In genomic region chr1:82725026-82725874, GRCm38 (mm10) we compare ENCODE assay signal across 8 mouse cellular contexts. TPM values are rescaled to one million over a fixed set of nuclear protein-coding genes. Genes with fewer than 3 reads are reported as not detected.
DNase-seq lines count a peak whose midpoint lies in the region; ATAC-seq and TF ChIP-seq lines count a peak whose summit lies in the region.

No protein-coding gene starts in this region.

- no peak for TF ChIP-seq CTCF in heart, postnatal 0 days (IDR thresholded peaks at IDR 0.05; ENCODE audit: low read depth)
- no peak for TF ChIP-seq CTCF in bone marrow, adult 2 months (IDR thresholded peaks at IDR 0.05; ENCODE audit: control insufficient read depth, insufficient read depth, low read length)
- TF ChIP-seq CTCF in liver, embryonic 14.5 days (IDR thresholded peaks at IDR 0.05; ENCODE audit: low read depth), result no peak

- H3K9ac ChIP-seq in heart, postnatal 0 days (replicated peaks; ENCODE audit: low read depth, low read length), result peak overlapping the region; percentile 85
- peak overlapping the region; percentile 92 for H3K9ac ChIP-seq in liver, embryonic 14.5 days (replicated peaks)
- H3K9ac ChIP-seq in stomach, embryonic 16.5 days (ENCODE audit: low read length), result peak overlapping the region; percentile 98

- peaks cover 31% of the 10 kb centered on the region for H3K36me3 ChIP-seq in heart, postnatal 0 days (replicated peaks; ENCODE audit: control insufficient read depth, insufficient read depth, low read length)
- H3K36me3 ChIP-seq in liver, embryonic 14.5 days (replicated peaks; ENCODE audit: control insufficient read depth, insufficient read depth, low read depth), result peaks cover 25% of the 10 kb centered on the region
- H3K36me3 ChIP-seq in stomach, embryonic 16.5 days (ENCODE audit: control insufficient read depth, insufficient read depth, low read length), result no peaks in the 10 kb centered on the region

- DNase-seq in heart, postnatal 0 days (ENCODE audit: low spot score), result peak; percentile 67
- DNase-seq in heart, adult 18-20 months, result no peak
- DNase-seq in gonadal fat pad, adult 2 months (ENCODE audit: low read depth), result peak; percentile 36
- peak in 2 of 3 experiments; percentile 71 to 74 for DNase-seq in liver, embryonic 14.5 days (ENCODE audit: low read depth in 3 of 3, low spot score in 3 of 3)
- no peak for DNase-seq in ovary, postnatal 10 days (ENCODE audit: low spot score)

- peak; percentile 42; the same call in 1 of the 2 replicates for TF ChIP-seq EP300 in heart, postnatal 0 days (IDR thresholded peaks at IDR 0.05; ENCODE audit: low read depth)
- no peak for TF ChIP-seq EP300 in liver, embryonic 14.5 days (IDR thresholded peaks at IDR 0.05; ENCODE audit: low read depth)

- ATAC-seq in heart, postnatal 0 days (ENCODE audit: insufficient read depth, low read depth), result peak; percentile 97
- ATAC-seq in CD4-positive, CD25-positive, alpha-beta regulatory T cell, adult 4 months, result peak; percentile 80
- ATAC-seq in liver, embryonic 14.5 days (ENCODE audit: insufficient read depth), result peak; percentile 97
- ATAC-seq in stomach, embryonic 16.5 days (ENCODE audit: insufficient read depth, low FRiP score), result peak; percentile 97

- peak overlapping the region; percentile 81 for H3K4me3 ChIP-seq in heart, postnatal 0 days (ENCODE audit: low read depth, low read length)
- H3K4me3 ChIP-seq in bone marrow, adult 2 months (replicated peaks; ENCODE audit: control insufficient read depth, low read depth, low read length), result peak overlapping the region; percentile 73
- peak overlapping the region; percentile 78 to 91 for H3K4me3 ChIP-seq in liver, embryonic 14.5 days (ENCODE audit: insufficient read depth in 1 of 2, low read depth in 2 of 2, low read length in 2 of 2)
- peak overlapping the region; percentile 81 for H3K4me3 ChIP-seq in stomach, embryonic 16.5 days (replicated peaks; ENCODE audit: low read length)

- H3K4me2 ChIP-seq in heart, postnatal 0 days (ENCODE audit: low read depth, low read length), result peak overlapping the region; percentile 89
- H3K4me2 ChIP-seq in liver, embryonic 14.5 days (ENCODE audit: low read depth), result peak overlapping the region; percentile 88
- peak overlapping the region; percentile 90 for H3K4me2 ChIP-seq in stomach, embryonic 16.5 days (ENCODE audit: low read depth, low read length)

- whole genome bisulfite sequencing in heart, postnatal 0 days, result under 1% methylated on average over 37 of the region's 37 CpGs
- 3% methylated on average over 37 of the region's 37 CpGs for WGBS in bone marrow, adult 2 months
- under 1% methylated on average over 37 of the region's 37 CpGs for WGBS in liver, embryonic 14.5 days (ENCODE audit: insufficient replicate concordance)
- WGBS in stomach, embryonic 16.5 days, result under 1% methylated on average over 37 of the region's 37 CpGs

- no peaks in the 10 kb centered on the region for H3K9me3 ChIP-seq in heart, postnatal 0 days (replicated peaks; ENCODE audit: control insufficient read depth, low read length)
- H3K9me3 ChIP-seq in liver, embryonic 14.5 days (ENCODE audit: control insufficient read depth, low read length), result no peaks in the 10 kb centered on the region
- no peaks in the 10 kb centered on the region for H3K9me3 ChIP-seq in stomach, embryonic 16.5 days (replicated peaks; ENCODE audit: control insufficient read depth, low read length)

- H3K27ac ChIP-seq in heart, postnatal 0 days (ENCODE audit: low read depth), result peak overlapping the region; percentile 87
- H3K27ac ChIP-seq in bone marrow, adult 2 months (ENCODE audit: control insufficient read depth, insufficient read depth, low read depth, low read length, poor library complexity), result peak overlapping the region; percentile 83
- peak overlapping the region; percentile 87 for H3K27ac ChIP-seq in liver, embryonic 14.5 days
- peak overlapping the region; percentile 69 for H3K27ac ChIP-seq in stomach, embryonic 16.5 days (ENCODE audit: low read length)

- H3K27me3 ChIP-seq in heart, postnatal 0 days (ENCODE audit: control insufficient read depth, insufficient read depth, low read length), result peaks cover 13% of the 10 kb centered on the region
- H3K27me3 ChIP-seq in liver, embryonic 14.5 days (ENCODE audit: control insufficient read depth, insufficient read depth, low read length), result no peaks in the 10 kb centered on the region; the same call in 1 of the 2 replicates
- H3K27me3 ChIP-seq in stomach, embryonic 16.5 days (ENCODE audit: control insufficient read depth, insufficient read depth, low read length), result no peaks in the 10 kb centered on the region; the same call in 1 of the 2 replicates

- peaks cover 11% of the 10 kb centered on the region for H3K4me1 ChIP-seq in heart, postnatal 0 days (ENCODE audit: control insufficient read depth, insufficient read depth)
- no peaks in the 10 kb centered on the region; the same call in 1 of the 2 replicates for H3K4me1 ChIP-seq in bone marrow, adult 2 months (ENCODE audit: control insufficient read depth, insufficient read depth, low read length)
- peaks cover 13 to 15% of the 10 kb centered on the region in 2 experiments for H3K4me1 ChIP-seq in liver, embryonic 14.5 days (replicated peaks; ENCODE audit: control insufficient read depth in 2 of 2, insufficient read depth in 2 of 2, low read length in 1 of 2)
- peaks cover 8% of the 10 kb centered on the region for H3K4me1 ChIP-seq in stomach, embryonic 16.5 days (ENCODE audit: control insufficient read depth, insufficient read depth, low read length)

- no peak; the same call in 1 of the 2 replicates for TF ChIP-seq POLR2A in bone marrow, adult 2 months (IDR thresholded peaks at IDR 0.05; ENCODE audit: borderline replicate concordance, control insufficient read depth, low read depth, low read length)

RNA-seq across cellular contexts. Expression of gene Mff, which starts 0.6 kb away (rescaled TPM):
- 211 and 306 TPM in 2 replicates for total RNA-seq in heart, postnatal 0 days (2014; rRNA removed; ENCODE audit: low replicate concordance)
- 259 and 270 TPM in 2 replicates for polyA plus RNA-seq in heart, postnatal 0 days (2015; fragmentation: Nextera tagmentation; extraction: Ambion mirVana)
- total RNA-seq in heart, adult 18-20 months (2021), result 100 to 1,000 TPM; 162 to 180 TPM
- 100 to 1,000 TPM in 1 of 2 experiments, 10 to 100 TPM in 1; 82.4 to 102 TPM for polyA plus RNA-seq in CD4-positive, CD25-positive, alpha-beta regulatory T cell, adult 4 months (2017; shearing (Covaris generic))
- 62.4 and 62.8 TPM in 2 replicates for polyA plus RNA-seq in bone marrow, adult 2 months (2011; ENCODE audit: insufficient read depth, insufficient read length, low replicate concordance, missing spikeins)
- polyA plus RNA-seq in gonadal fat pad, adult 2 months (2012; rRNA removed), result 58.4 and 61.4 TPM in 2 replicates
- 47.9 and 82.1 TPM in 2 replicates for polyA plus RNA-seq in liver, embryonic 14.5 days (2012; rRNA removed)
- 193 and 197 TPM in 2 replicates for polyA plus RNA-seq in liver, embryonic 14.5 days (2014; fragmentation: Nextera tagmentation; extraction: Ambion mirVana)
- 170 and 177 TPM in 2 replicates for polyA plus RNA-seq in stomach, embryonic 16.5 days (2015; fragmentation: Nextera tagmentation; extraction: Ambion mirVana)

RNA-seq across cellular contexts. Expression of gene Tm4sf20, which starts 43.0 kb away (rescaled TPM):
- not detected in 2 replicates for total RNA-seq in heart, postnatal 0 days (2014; rRNA removed; ENCODE audit: low replicate concordance)
- polyA plus RNA-seq in heart, postnatal 0 days (2015; fragmentation: Nextera tagmentation; extraction: Ambion mirVana), result 0.14 TPM in 1 of 2 replicates, not detected in the other
- total RNA-seq in heart, adult 18-20 months (2021), result not detected
- 1 to 10 TPM in 1 of 2 experiments, under 1 TPM in 1; 0.43 to 1.4 TPM for polyA plus RNA-seq in CD4-positive, CD25-positive, alpha-beta regulatory T cell, adult 4 months (2017; shearing (Covaris generic))
- polyA plus RNA-seq in bone marrow, adult 2 months (2011; ENCODE audit: insufficient read depth, insufficient read length, low replicate concordance, missing spikeins), result not detected in 2 replicates
- polyA plus RNA-seq in gonadal fat pad, adult 2 months (2012; rRNA removed), result not detected in 2 replicates
- not detected in 2 replicates for polyA plus RNA-seq in liver, embryonic 14.5 days (2012; rRNA removed)
- polyA plus RNA-seq in liver, embryonic 14.5 days (2014; fragmentation: Nextera tagmentation; extraction: Ambion mirVana), result not detected in 2 replicates
- 19.1 and 21.3 TPM in 2 replicates for polyA plus RNA-seq in stomach, embryonic 16.5 days (2015; fragmentation: Nextera tagmentation; extraction: Ambion mirVana)

RNA-seq across cellular contexts. Expression of gene Gm47791, which starts 45.8 kb away (rescaled TPM):
- total RNA-seq in heart, postnatal 0 days (2014; rRNA removed; ENCODE audit: low replicate concordance), result not detected in 2 replicates
- polyA plus RNA-seq in heart, postnatal 0 days (2015; fragmentation: Nextera tagmentation; extraction: Ambion mirVana), result not detected in 2 replicates
- total RNA-seq in heart, adult 18-20 months (2021), result not detected
- polyA plus RNA-seq in CD4-positive, CD25-positive, alpha-beta regulatory T cell, adult 4 months (2017; shearing (Covaris generic)), result not detected
- polyA plus RNA-seq in bone marrow, adult 2 months (2011; ENCODE audit: insufficient read depth, insufficient read length, low replicate concordance, missing spikeins), result not detected in 2 replicates
- not detected in 2 replicates for polyA plus RNA-seq in gonadal fat pad, adult 2 months (2012; rRNA removed)
- polyA plus RNA-seq in liver, embryonic 14.5 days (2012; rRNA removed), result not detected in 2 replicates
- polyA plus RNA-seq in liver, embryonic 14.5 days (2014; fragmentation: Nextera tagmentation; extraction: Ambion mirVana), result not detected in 2 replicates
- not detected in 2 replicates for polyA plus RNA-seq in stomach, embryonic 16.5 days (2015; fragmentation: Nextera tagmentation; extraction: Ambion mirVana)

Comparison
In these comparisons a context has a peak if more than half of its experiments do, and no peak if none do; other contexts are left out.
1. DNase-seq: peak in heart, postnatal 0 days (single experiment), gonadal fat pad, adult 2 months (single experiment) and liver, embryonic 14.5 days (2 of 3); none in heart, adult 18-20 months (0 of 2) and ovary, postnatal 10 days (single experiment).
2. Peak in every context shown above with its lines, with median percentiles within 50 percentile points of each other: ATAC-seq, H3K27ac ChIP-seq, H3K4me2 ChIP-seq, H3K4me3 ChIP-seq and H3K9ac ChIP-seq.